Mouse (Mus musculus) erythroblast, embryonic 14.5 days (primary cell): ENCODE data around the gene Slc38a10.

Experiments
- GATA1 ChIP-seq: IDR thresholded peaks from 2 replicates; pipeline ENCODE4 v1.6.1; 2012; ENCODE audit warnings: low read length, inconsistent platforms, mixed read lengths
- TAL1 ChIP-seq: IDR thresholded peaks from 3 replicates; pipeline ENCODE4 v1.6.1; 2012; ENCODE audit warnings: low read length, inconsistent platforms, mixed read lengths

GRCm38 (mm10) chr11:120183180-120183579, 32.0 kb upstream of the Slc38a10 start:
- TF ChIP-seq GATA1 (no peak), TAL1 (no peak)
